Mouse (Mus musculus) T-helper 17 cell (primary cell): ENCODE measurements around the gene Crhr1.
"Not testable (repeated sequence)": the region's sequence is repeated elsewhere in the genome, so short reads cannot be mapped to it uniquely, and the experiment has no call there.

Source experiments
- in situ Hi-C, 2 experiments: fragments of 300-600 bp; cut with MboI, MseI; formaldehyde crosslinking; loops; 1 replicate in 1 of 2; 2 replicates in 1 of 2; pipeline ENCODE4 v1.15.1; 2025; ENCODE audit warnings: high pct_unique_total_duplicates in 2 of 2

The Crhr1 gene

GRCm38 (mm10) chr11:104190008-104190407 is 57.4 kb downstream of the Crhr1 start:
- in situ Hi-C loops, result no loop called here

- in situ Hi-C loops, result no loop called here
Observed at GRCm38 (mm10) chr11:104195382-104195781, 62.7 kb downstream of the Crhr1 start.

GRCm38 (mm10) chr11:104195791-104196190 is 63.1 kb downstream of the Crhr1 start:
- in situ Hi-C loops, result no loop called here

GRCm38 (mm10) chr11:104197861-104198260 is 65.2 kb downstream of the Crhr1 start:
- in situ Hi-C loops, result no loop called here

- in situ Hi-C loops, result loop anchor here in 1 of 2 experiments (10.0 kb wide), 1 partner anchor 548 kb away; no protein-coding TSS in a partner anchor
Observed at GRCm38 (mm10) chr11:104203271-104203670, 70.6 kb downstream of the Crhr1 start.

GRCm38 (mm10) chr11:104206573-104206972 is 73.9 kb downstream of the Crhr1 start:
- in situ Hi-C loops, result loop anchor here in 1 of 2 experiments (10.0 kb wide), 1 partner anchor 552 kb away; no protein-coding TSS in a partner anchor

GRCm38 (mm10) chr11:104209041-104209440 is 76.4 kb downstream of the Crhr1 start:
- in situ Hi-C loops, result loop anchor here in 1 of 2 experiments (10.0 kb wide), 1 partner anchor 554 kb away; no protein-coding TSS in a partner anchor

GRCm38 (mm10) chr11:104211251-104211650 is 78.6 kb downstream of the Crhr1 start:
- in situ Hi-C loops, result no loop called here

- in situ Hi-C loops, result not testable (repeated sequence)
Observed at GRCm38 (mm10) chr11:104214128-104214527, 81.5 kb downstream of the Crhr1 start.

GRCm38 (mm10) chr11:104218075-104218474 is 85.4 kb downstream of the Crhr1 start:
- in situ Hi-C loops, result no loop called here

GRCm38 (mm10) chr11:104220291-104220690 is 87.6 kb downstream of the Crhr1 start:
- in situ Hi-C loops, result no loop called here

- in situ Hi-C loops, result no loop called here
Observed at GRCm38 (mm10) chr11:104221751-104222150, 89.1 kb downstream of the Crhr1 start.

GRCm38 (mm10) chr11:104223301-104223700 is 90.6 kb downstream of the Crhr1 start:
- in situ Hi-C loops, result no loop called here
